Mouse (Mus musculus) frontal cortex, postnatal 14 days (tissue): ENCODE measurements around the gene Duox1.
A peak's percentile ranks its signal among the peaks of the same experiment; 100 is the strongest.

Experiments
- DNase-seq, 2 experiments: peaks; one replicate each; pipeline ENCODE4 v3.0.0; 2022; ENCODE audit warnings: low spot score in 2 of 2

The Duox1 gene

DNA sequence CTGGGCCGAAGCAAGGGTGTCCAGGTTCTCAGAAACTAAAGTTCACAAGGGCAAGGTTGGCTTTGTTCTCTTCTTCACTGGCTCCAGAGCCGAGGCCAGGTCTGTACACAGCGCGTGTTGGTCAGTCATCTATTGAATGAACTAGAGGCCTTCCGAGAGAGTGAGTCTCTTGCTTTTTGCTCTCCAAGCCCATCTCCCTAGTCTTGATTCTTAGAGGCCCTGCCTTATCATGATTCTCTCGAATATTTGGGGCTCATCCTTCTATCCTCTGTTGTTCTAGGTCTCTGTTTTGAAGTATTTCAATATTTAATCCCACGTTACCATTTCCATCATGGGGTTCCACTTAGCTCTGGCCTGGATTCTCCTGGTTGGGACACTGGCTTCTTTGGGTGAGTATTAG, at the start of gene Duox1:
Duox1 (plus strand) TSS at position 301 of the 400 bp plus-strand sequence.
- no peak for DNase-seq

DNA sequence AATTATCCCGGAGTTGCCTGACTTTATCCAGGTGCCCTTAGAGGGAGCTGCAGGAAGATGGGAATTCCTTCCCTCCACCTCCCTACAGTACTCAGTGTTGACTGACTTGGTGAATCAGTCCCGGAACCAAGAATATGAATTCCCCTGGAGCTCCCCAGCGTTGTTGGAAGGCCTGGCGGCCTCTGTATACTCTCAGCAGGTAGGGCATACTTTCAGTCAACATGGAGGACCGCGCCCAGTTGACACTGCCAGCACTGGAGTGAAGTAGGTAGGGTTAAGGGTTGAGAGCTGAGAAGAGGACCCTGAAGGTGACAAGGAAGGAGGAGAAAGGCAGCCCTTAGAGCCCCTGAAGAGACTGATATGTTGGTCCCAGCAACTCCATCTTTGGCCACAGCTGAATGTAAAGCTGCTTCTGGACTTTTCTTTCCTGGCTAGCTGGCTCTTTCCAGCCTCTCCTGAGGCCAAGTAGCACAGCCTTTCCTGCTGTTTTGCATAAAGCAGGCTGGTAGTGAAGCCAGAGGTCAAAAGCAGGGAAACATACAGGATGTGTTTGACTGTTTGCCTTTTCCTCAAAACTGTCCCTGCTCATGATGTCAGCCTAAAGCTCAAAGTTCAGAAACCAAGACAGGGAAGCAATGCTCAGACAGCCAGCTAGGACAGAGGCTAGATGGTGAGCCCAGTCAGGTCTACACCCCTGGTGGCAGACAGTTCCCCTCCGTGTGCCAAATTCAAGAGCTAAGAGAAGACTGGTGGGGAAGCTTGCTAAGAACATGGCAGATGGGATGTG, 48.9 kb upstream of the Duox1 start:
- no peak for DNase-seq

DNA sequence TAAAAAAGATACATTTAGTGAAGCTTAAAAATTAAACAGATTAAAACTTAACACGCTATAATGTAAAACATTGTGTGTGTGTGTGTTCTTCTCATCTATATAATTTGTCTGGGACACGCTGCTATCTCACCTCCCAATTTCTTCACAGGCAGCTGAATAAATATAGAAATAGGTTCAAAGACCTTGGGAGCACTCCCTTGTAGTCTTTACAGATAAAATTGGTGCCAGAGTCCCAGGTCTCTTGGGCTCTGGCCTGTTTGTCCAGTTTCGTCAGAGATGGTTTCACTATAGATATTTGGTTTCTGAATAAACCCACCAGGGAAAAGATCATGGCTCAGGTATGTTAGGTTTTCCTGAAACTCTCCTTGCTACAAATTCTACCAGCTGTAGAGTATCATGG, 36.7 kb upstream of the Duox1 start:
- no peak for DNase-seq

DNA sequence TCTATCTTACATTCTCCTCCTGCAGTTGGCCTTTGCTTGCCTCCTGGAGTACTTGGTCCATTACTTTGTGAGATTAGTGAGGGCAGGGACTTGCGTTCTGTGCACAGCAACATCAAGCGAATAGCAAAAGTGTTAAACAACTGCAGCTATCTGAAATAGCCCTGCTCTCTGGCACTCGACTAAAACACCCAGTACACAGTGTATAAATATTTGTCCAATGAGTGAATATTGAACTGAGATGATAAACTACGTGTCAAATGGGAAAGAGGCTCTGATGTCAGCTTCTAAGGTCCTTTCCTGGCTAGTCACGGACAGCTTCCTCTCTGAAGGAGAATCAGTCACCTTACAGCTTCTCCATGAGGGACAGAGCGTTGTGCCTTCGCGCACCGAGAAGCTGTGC, 31.4 kb upstream of the Duox1 start:
- DNase-seq, result no peak

DNA sequence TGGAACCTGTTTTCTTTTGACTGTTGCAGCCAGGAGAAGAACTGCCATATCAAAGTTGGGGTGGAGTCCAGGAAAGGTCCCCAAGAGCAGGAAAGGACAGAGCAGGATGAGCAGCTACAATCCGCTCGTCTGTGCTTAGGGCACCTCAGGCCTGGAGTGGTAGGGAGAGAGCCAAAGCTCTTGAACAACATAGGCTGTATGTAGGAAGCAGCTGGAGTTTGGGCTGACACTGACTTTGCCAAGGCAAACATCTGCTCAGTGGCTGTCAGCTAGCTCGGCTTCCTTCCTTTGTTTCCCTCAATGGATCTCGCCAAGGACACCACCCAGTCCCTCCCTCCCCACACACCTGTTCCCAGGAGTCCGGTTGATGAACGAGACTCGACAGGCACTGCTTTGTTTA, 29.3 kb upstream of the Duox1 start:
- DNase-seq, result no peak

DNA sequence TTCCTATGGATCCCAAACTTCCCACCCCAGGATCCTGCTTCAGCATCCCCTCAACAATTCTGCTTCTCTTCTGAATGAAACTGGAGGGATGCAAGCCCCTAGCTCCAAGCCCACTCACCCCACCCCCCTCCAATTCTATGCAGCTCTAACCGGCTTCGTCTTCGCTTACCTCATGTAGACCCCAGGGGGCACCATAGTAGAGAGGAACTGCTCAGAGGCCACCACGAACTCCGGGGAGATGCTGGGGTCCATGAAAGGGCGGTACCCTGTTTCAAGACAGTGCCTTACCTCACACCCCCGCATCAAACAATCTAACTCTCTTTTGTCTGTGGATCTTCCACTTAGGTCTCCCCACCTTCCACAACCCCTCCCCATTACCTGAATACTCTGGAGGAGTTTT, 20.6 kb upstream of the Duox1 start:
- no peak for DNase-seq

DNA sequence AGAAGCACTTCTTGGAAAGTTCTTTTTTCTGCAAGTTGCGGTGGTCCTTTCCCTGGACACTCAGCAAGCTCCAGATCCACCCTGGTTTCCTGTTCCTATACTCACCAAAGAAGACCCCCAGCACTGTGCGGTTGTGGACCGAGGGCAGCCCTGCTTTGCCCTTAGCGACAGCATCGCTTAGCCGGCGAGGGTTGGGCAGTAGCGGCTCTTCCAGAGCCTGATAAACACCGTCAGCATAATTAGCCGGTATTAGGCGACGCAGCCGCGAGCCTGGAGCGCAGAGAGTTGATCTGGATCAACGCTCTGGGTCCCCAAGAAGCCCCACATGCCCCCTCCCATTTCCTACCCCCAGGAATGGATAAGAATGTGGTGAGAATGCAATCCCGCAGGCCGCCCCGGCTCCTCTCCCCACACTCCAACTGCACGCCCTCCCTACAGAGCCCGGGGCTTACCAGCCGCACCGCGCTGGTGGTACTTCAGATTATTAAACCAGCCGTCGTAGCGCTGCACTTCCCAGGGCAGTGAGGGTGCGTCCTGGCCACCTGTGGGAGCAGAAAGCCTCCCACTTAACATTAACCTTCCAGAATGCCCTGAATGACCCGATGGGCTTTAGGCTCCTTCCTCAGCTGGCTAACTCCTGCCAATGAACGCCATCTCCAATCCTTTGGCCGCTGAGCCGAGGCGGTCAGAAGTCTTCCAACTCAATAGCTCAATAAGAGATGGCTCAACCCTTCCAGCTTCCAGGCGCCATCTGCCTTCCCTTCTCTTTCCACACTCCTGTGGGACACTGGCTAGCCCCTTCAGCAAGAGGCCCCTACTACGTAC, 18.0 kb upstream of the Duox1 start:
- DNase-seq, result no peak

DNA sequence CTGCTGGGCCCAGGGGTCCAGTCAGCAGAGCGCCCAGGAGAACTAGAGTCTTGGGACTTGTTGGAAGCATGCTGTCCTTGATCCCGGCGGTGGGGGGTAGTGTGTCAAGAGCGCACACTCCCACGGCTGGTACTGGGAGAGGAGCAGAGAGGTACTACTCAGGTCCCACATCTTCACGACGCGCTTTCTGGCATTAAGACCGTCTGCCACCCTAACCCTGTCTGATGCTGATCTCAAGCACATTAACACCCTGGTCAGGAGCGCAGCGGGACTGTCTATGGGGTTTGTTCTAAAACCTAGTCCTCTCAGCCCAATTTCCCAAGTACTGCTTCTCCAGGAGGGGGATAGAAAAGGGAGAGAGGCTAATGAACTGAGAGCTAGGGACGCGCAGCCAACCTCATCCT, 17.4 kb upstream of the Duox1 start, which contains the start of gene Duox2:
Duox2 (minus strand) TSS at position 354 of the 404 bp plus-strand sequence.
- DNase-seq, result no peak

DNA sequence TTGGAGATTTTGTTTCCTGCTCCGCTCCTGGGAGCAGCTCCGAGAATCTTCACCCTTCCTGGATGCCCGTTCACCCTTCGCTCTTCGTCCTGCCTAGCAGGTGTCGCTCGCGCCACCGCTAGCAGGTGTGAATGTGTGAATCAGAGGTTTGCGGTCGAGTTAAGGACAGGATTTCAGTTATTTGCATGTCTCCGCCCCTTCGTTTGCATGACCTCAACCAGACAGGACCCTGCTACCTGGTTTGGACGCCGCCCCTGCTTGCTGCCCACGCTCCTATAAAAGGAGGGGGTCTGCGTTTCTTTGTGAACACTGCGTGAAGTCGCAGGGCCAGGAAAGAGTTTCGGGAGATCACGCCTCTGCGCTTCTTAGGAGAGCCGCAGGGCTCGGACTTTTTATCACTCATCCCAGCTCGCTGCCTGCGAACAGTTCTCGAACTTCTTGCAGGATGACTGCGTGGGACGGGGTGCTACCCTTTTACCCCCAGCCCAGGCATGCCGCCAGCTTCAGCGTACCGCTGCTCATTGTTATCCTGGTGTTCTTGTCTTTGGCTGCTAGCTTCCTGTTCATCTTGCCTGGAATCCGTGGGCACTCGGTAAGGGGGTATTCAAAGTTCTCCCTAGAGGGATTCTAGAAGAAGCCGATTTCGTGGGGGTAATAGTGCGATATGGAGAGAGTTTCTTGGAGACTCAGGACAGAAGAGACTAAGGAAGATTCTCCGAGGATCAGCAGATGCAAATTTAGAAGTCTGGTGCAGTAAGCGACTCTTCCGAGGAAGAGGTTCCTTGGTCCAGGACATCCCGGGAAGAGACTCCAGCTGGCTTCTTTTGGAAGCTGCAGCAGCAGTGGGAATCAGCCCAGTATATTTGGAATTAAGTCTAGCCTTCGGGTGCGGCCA, 16.6 kb upstream of the Duox1 start, which contains the start of gene Duoxa2:
Duoxa2 (plus strand) TSS at position 305 of the 895 bp plus-strand sequence.
- DNase-seq, result no peak

DNA sequence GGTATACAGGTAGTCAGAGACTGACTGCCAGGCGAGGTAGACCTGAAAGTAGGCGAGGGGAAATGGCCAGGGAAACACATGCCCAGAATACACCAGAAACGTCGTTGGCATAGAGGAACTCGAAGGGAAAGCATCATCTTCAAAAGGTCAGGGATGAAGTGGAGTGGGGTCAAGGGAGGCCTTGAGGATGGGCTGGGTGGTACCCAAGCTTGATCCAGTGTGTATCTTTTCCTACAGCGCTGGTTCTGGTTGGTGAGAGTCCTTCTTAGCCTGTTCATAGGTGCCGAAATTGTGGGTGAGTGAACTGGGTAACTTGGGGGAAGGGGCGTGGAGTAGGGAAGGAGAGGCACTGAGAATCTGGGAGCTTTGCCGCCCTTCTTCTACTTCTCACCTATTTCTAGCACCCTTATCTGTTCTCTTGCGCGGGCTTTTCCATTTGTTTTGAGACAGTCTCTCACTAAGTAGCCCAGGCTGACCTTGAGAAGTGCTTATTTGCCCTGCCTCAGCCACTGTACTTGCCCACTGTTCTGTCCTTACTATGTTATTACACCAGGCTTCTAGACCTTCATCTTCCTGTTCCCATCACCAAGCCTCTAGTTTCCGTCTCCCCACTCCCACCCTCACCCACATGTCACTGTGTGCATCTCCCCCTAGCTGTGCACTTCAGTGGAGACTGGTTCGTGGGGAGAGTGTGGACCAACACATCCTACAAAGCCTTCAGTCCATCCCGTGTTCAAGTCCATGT, 15.4 kb upstream of the Duox1 start:
- DNase-seq, result no peak

DNA sequence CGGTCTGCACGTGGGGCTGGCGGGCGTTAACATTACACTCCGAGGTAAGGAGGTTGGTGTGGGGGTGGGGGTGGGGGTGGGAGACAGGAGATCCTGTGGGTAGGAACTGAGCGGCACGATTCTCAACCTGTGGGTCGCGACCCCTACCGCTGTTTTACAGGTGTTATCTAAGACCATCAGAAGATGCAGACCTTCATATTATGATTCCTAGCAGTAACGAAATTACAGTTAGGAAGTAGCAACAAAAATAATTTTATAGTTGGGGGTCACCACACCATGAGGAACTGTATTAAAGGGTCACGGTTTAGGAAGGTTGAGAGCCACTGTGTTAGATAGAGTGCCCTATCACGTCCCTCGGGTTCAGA, 14.8 kb upstream of the Duox1 start:
- no peak for DNase-seq

DNA sequence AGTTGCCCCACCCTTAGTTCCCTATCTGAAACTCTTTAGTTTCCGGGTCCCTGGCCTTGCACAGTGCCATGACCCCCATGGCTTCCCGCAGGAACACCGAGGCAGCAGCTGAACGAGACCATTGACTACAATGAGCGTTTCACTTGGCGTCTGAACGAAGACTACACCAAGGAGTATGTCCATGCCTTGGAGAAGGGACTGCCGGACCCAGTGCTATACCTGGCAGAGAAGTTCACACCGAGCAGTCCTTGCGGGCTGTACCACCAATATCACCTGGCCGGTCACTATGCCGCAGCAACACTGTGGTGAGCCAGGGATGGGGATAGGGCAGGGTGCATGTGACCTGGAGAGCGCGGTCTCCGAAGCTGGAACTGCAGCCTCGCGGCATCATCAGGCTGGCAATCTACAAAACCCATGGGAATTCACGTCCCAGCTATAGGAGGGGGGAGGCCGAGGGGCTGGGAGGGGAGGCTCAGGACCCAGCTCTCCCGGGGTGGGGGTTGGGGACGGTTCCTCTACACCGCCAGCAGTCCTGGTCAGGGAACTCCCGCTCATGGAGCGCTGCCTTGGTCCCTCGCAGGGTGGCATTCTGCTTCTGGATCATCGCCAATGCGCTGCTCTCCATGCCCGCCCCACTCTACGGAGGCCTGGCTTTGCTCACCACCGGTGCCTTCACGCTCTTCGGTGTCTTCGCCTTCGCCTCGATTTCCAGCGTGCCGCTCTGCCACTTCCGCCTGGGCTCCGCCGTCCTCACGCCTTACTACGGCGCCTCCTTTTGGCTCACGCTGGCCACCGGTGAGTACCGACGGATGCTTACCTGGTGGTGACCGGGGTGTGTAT, 14.2 kb upstream of the Duox1 start:
- DNase-seq, result peak in 1 of 2 experiments; percentile 19

DNA sequence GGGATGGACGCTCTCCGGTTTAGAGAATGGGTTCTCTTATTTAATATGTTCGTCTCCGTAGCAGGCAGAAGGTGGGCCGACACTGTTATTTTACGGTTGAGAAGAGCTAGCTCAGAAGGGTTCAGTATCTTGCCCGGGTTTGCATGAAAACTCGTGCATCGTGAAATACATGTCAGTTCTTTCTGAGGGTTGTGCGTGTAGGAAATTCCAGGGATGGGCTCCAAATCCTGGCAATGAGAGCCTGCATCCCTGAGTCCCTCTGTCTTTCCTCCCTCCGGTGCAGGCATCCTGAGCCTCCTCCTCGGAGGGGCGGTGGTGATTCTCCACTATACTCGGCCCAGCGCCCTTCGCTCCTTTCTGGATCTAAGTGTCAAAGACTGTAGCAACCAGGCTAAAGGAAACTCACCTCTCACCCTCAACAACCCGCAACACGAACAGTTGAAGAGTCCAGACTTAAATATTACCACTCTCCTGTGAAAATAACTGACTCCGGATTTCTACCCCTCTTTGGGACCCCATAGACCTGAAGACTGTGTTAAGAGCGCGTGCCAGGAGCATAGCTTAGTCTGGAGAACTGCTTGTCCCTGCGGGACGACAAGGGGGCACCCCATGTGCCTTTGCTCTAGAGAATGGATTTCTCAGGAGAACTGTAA, 13.4 kb upstream of the Duox1 start:
- no peak for DNase-seq

DNA sequence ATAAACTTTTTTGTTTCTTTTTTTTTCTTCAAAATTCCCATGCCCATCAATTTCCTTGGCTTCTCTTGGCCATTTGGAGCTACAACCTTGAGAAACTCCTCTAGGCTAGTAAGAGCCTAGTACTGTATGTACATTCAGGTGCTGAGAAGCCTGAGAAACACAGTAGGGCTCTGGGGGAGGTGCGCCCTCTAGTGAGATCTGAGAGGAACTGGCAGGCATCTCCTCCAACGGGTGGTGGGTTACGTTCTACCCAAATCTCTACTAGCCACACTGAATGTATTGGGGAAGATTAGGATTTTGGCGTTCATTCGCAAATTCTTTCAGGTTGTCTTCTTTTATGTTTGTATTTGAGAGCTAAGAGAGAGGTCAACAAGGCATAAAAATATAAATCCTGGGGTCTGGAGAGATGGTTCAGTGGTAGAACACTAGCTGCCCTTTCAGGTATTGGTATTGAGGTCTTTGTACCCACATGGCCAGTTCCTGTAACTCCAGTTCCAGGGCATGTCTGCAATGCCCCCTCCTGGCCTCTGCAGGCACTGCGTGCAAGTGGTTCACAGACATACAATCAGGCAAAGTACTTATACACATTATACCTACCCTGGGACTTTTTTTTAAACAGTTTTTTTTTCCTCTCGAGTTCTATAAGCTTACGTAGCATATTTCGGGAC, 12.8 kb upstream of the Duox1 start:
- peak in 1 of 2 experiments; percentile 63 for DNase-seq

DNA sequence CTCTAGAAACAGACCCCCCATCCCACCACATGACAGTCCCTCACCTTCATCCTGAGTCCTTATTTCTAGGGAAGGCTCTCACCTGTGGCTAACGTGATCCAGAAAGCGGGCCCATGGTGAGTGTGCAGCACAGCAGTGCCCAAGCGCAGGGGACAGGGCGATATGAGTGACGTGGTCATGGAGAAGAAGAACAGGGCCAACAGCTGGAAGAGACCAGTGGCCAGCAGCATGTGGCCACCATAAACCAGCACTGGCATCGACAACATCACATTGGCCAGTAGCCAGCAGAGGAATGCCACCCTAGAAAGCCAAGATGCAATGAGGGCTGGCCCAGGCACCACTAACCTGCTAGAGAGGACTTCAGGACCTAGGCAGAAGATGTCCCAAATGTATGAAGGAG, 10.9 kb upstream of the Duox1 start:
- DNase-seq, result no peak

DNA sequence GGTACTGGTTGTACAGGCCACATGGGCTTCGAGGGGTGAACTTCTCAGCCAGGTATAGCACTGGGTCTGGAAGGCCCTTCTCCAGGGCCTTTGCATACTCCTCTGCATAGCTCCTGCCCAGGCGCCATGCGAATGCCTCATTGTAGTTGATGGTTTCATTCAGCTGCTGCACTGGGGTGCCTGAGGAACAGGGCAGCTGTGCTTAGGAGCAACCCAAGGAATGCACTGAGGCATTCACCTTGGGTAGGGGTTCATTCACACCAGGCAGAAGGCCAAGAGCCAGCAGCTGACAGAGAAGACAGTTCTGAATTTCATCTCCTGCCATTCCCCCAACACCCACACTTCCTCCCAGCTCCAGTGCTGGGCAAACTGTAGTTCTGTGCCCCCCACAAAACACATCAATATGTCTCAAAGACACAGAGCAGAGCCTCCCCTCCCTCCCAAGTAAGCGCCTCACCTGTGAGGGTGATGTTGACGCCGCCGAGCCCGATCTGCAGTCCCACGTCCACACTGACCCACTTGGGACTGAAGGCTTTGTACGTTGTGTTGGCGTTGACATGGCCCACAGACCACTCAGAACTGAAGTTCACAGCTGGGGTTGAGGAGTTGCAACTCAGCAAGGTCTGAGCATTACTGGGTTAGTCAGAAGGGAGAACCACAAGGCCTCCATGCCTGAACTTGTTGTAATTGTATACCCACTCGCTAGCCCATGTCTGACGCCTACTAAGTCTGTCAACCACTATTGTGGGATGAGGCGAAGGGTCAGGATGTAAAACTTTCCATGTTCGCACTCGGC, 10.2 kb upstream of the Duox1 start:
- DNase-seq, result no peak

DNA sequence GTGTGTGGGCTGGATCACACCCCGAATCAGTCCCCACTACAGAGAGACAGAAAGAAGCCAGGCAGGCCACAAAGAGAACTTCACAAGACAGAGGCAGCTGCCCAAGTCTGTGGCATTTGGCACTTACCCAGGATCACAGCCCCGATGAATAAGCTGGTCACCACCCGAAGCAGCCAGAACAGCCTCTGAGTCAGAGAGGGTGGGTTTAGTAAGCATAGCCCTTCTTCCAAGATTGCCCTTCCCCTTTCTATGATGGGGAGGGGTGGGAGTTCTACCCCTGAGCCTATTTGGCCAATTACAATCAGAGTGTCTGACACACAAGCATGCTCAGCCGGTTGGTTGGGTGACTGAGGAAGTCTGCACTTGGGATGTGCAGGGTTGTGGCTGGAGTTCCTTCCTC, 9.3 kb upstream of the Duox1 start:
- no peak for DNase-seq

DNA sequence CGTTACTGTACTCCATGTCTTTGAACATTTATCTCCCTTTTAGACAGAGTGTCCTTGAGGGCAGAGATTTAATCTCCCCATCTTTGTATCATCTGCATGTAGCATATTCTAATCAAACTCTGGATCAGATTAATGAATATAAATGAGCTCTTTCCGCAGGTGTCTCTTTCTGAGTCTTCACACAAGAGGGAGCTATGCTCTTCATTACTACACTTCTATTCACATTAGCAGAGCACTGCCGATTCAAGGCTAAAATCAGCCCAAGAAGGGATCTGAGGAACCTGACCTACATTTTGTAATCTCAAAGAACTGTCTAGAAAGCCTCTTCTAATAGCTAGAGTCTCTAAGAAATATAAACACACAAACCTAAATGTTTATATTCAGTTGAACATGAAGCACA, 5.8 kb upstream of the Duox1 start:
- DNase-seq, result no peak
